Mouse (Mus musculus) kidney, embryonic 16.5 days (tissue): ENCODE measurements at regions not wholly inside any gene's neighbourhood (a gene's known extent, or its start where the extent isn't known, plus 50 kb on each side); places are given as distances from the start of the nearest gene placed in this dataset.

Source experiments
- ATAC-seq: fragments of 200-750 bp; cut with Nextera tagmentation; 2 replicates; pipeline ENCODE4 v1.8.0; 2017; ENCODE audit warnings: moderate TSS enrichment; ENCODE audit not compliant: low FRiP score, low TSS enrichment
- H3K27ac ChIP-seq: fragments of 300-500 bp; sonication (generic); 2 replicates; pipeline ENCODE4 v1.5.1; 2014; ENCODE audit warnings: low read length
- H3K27me3 ChIP-seq: fragments of 300-500 bp; sonication (generic); 2 replicates; pipeline ENCODE4 v1.6.1; 2014; ENCODE audit warnings: low read length, control low read depth, mixed read lengths; ENCODE audit not compliant: insufficient read depth
- H3K36me3 ChIP-seq: fragments of 300-500 bp; sonication (generic); 2 replicates; pipeline ENCODE4 v1.6.1; 2014; ENCODE audit warnings: low read length, control low read depth, mixed read lengths; ENCODE audit not compliant: insufficient read depth
- H3K4me1 ChIP-seq: fragments of 300-500 bp; sonication (generic); 2 replicates; pipeline ENCODE4 v1.6.1; 2014; ENCODE audit warnings: low read length, control low read depth, mixed read lengths; ENCODE audit not compliant: insufficient read depth
- H3K4me2 ChIP-seq: fragments of 300-500 bp; sonication (generic); replicated peaks from 2 replicates; pipeline ENCODE4 v1.6.1; 2014; ENCODE audit warnings: low read depth, low read length
- H3K4me3 ChIP-seq: fragments of 300-500 bp; sonication (generic); 2 replicates; pipeline ENCODE4 v1.5.1; 2014; ENCODE audit warnings: mild to moderate bottlenecking, low read length
- H3K9ac ChIP-seq: fragments of 300-500 bp; sonication (generic); replicated peaks from 2 replicates; pipeline ENCODE4 v1.6.1; 2014; ENCODE audit warnings: low read length
- H3K9me3 ChIP-seq: fragments of 300-500 bp; sonication (generic); 2 replicates; pipeline ENCODE4 v1.6.1; 2016; ENCODE audit warnings: low read length, control low read depth
- WGBS: fragments of 180-500 bp; shearing (Covaris S2); extraction: QIAGEN DNeasy Blood & Tissue Kit; methylation state at CpG from one replicate; pipeline ENCODE4 v1.1.7; 2014; 5-methylcytosine and 5-hydroxymethylcytosine counted together

GRCm38 (mm10) chr16:7927756-7928155 lies 497.2 kb downstream of the Tmem114 start:
- no peaks in the 10 kb centered on the region for H3K9me3 ChIP-seq
- H3K27ac ChIP-seq: no peak overlapping the region
- H3K4me1 ChIP-seq: peaks cover 13% of the 10 kb centered on the region; the same call in 1 of the 2 replicates
- H3K27me3 ChIP-seq: no peaks in the 10 kb centered on the region
- no peak overlapping the region for H3K9ac ChIP-seq
- no peaks in the 10 kb centered on the region for H3K36me3 ChIP-seq
- H3K4me3 ChIP-seq: no peak overlapping the region
- 44% methylated on average over 8 of the region's 8 CpGs for WGBS
- peak; percentile 15; the same call in 1 of the 2 replicates for ATAC-seq
- no peak overlapping the region for H3K4me2 ChIP-seq

GRCm38 (mm10) chr16:7895786-7896185 lies 529.1 kb downstream of the Tmem114 start:
- no peak overlapping the region for H3K4me2 ChIP-seq
- H3K9ac ChIP-seq: no peak overlapping the region
- no peaks in the 10 kb centered on the region for H3K27me3 ChIP-seq
- no peaks in the 10 kb centered on the region for H3K9me3 ChIP-seq
- H3K36me3 ChIP-seq: no peaks in the 10 kb centered on the region
- H3K27ac ChIP-seq: no peak overlapping the region
- no peak for ATAC-seq
- 81% methylated on average over 2 of the region's 2 CpGs for WGBS
- no peak overlapping the region for H3K4me3 ChIP-seq
- no peaks in the 10 kb centered on the region for H3K4me1 ChIP-seq

GRCm38 (mm10) chr16:7892799-7893198 lies 532.1 kb downstream of the Tmem114 start:
- no peaks in the 10 kb centered on the region for H3K27me3 ChIP-seq
- no peaks in the 10 kb centered on the region for H3K9me3 ChIP-seq
- ATAC-seq: no peak
- no peak overlapping the region for H3K9ac ChIP-seq
- H3K4me1 ChIP-seq: no peaks in the 10 kb centered on the region
- no peak overlapping the region for H3K4me3 ChIP-seq
- H3K4me2 ChIP-seq: no peak overlapping the region
- H3K27ac ChIP-seq: no peak overlapping the region
- 82% methylated on average over 5 of the region's 5 CpGs for WGBS
- no peaks in the 10 kb centered on the region for H3K36me3 ChIP-seq

- Histone ChIP-seq H3K4me2 (no peak overlapping the region), H3K36me3 (no peaks in the 10 kb centered on the region), H3K4me1 (no peaks in the 10 kb centered on the region), H3K4me3 (no peak overlapping the region), H3K9me3 (no peaks in the 10 kb centered on the region), H3K9ac (no peak overlapping the region), H3K27ac (no peak overlapping the region), H3K27me3 (no peaks in the 10 kb centered on the region)
- ATAC-seq: no peak
- WGBS: 90% methylated on average over 2 of the region's 2 CpGs
These were observed 561.5 kb downstream of the Tmem114 start for GRCm38 (mm10) chr16:7863406-7863805.

DNA sequence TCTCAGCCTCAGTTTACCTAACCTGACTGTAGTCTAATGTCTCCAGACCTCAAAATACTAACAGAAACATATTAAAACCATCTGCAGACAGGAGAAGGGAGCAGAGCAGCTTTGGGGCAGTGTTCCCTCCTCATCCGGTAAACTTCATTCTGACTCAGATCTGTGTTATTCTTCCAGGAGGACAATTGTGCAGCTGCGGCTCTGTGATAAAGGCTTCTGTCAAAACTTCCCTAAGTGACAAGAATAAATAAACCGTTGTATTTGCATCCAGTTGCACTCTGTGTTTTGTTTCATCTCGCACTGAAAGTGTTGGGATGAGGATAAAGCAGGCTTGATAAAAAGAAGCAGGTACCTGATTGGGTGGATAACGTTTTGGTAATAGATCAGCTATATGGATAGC lies 585.8 kb downstream of the Tmem114 start:
- Histone ChIP-seq H3K4me1 (no peaks in the 10 kb centered on the region), H3K4me3 (no peak overlapping the region), H3K4me2 (no peak overlapping the region), H3K36me3 (no peaks in the 10 kb centered on the region), H3K27ac (no peak overlapping the region), H3K9me3 (no peaks in the 10 kb centered on the region), H3K9ac (no peak overlapping the region), H3K27me3 (no peaks in the 10 kb centered on the region)
- 71% methylated on average over 5 of the region's 5 CpGs for WGBS
- no peak for ATAC-seq

- ATAC-seq: no peak
- Histone ChIP-seq H3K4me2 (no peak overlapping the region), H3K36me3 (no peaks in the 10 kb centered on the region), H3K27me3 (no peaks in the 10 kb centered on the region), H3K4me1 (no peaks in the 10 kb centered on the region), H3K4me3 (no peak overlapping the region), H3K27ac (no peak overlapping the region), H3K9me3 (no peaks in the 10 kb centered on the region), H3K9ac (no peak overlapping the region)
- WGBS: 39% methylated on average over 6 of the region's 6 CpGs
These were observed 593.8 kb downstream of the Tmem114 start for GRCm38 (mm10) chr16:7831142-7831541.

DNA sequence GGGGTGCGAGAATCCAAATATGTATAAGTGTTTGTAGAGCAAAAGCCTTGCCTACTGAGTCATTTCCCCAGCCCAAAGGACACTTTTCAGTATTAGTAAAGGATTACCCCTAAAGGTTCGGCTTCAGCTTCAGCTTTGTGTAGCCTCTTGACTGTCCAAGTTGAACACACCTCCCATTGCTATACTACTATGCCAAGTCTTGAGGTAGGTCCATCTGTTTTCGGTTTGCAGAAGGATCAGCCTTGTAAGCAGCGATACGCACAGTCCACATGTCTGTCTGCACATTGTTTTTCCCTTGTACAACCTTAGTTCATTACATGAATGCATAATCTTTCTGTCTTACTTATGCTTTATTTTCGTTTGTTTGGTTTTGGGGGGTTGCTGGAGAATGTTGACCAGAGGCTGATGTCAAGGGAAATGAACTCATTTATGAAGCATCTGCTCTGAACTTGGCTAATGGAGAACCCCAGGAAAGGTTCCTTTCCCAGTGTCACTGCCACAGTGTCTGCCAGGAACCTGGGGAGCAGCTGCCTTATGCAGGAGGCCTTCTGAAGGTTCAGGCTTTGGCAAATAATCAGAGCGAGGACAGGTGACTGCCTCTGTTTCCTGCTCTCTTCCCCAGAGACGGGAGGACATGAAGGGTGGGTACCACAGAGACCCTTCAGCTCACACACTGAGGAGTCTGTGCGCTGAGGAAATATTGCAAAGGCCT lies 594.8 kb downstream of the Tmem114 start:
- Histone ChIP-seq H3K36me3 (no peaks in the 10 kb centered on the region), H3K9ac (no peak overlapping the region), H3K9me3 (no peaks in the 10 kb centered on the region), H3K27me3 (no peaks in the 10 kb centered on the region), H3K27ac (no peak overlapping the region), H3K4me1 (no peaks in the 10 kb centered on the region), H3K4me3 (no peak overlapping the region), H3K4me2 (no peak overlapping the region)
- ATAC-seq: no peak
- 89% methylated on average over 9 of the region's 9 CpGs for WGBS

DNA sequence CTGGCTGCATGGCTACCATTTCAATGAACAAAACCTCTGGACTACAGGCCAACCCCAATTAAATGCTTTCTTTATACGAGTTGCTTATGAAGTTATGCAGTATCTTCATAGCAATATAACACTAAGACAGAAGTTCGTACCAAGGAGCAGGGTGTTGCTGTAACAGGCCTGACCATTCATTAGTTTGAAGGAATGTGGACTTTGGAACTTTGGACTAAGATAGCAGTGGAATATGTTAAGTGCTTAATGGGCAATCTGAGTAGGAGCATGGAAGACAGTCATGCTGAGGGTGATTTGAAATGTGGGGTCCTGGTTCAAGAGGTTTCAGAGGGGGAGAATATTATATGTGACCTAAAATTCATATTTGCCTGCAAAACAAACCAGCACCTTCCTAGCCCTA lies 623.8 kb downstream of the Tmem114 start:
- Histone ChIP-seq H3K27ac (no peak overlapping the region), H3K4me3 (no peak overlapping the region), H3K9me3 (0 out of 2 replicates have a peak, but pooled peaks cover 4% of the 10 kb centered on the region), H3K27me3 (no peaks in the 10 kb centered on the region), H3K4me2 (no peak overlapping the region), H3K4me1 (no peaks in the 10 kb centered on the region), H3K9ac (no peak overlapping the region), H3K36me3 (no peaks in the 10 kb centered on the region)
- no peak for ATAC-seq
- WGBS: 85% methylated on average over 2 of the region's 2 CpGs

GRCm38 (mm10) chr16:7797176-7797786 lies 627.7 kb downstream of the Tmem114 start:
- no peaks in the 10 kb centered on the region for H3K36me3 ChIP-seq
- no peak for ATAC-seq

DNA sequence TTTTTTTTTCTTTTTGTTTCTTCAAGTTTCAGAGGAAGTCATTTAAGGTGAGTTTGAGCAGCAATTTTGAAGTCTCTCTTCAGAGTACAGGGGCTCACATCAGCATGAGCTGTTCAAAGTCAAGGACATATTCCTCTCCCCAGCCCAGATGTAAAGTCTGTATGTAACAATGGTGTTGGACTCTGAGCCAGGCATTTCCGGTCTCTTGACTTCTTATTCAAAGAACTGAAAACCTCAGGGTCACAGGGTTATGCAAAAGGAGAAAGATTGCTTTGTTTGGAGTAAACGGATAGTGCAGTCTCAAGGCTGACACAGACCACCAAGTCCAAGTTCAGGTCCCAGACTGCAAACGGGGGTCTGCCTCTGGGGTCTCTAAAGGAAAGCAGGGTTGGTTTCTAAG lies 629.4 kb downstream of the Tmem114 start:
- H3K4me3 ChIP-seq: no peak overlapping the region
- no peaks in the 10 kb centered on the region for H3K27me3 ChIP-seq
- no peaks in the 10 kb centered on the region for H3K9me3 ChIP-seq
- H3K4me1 ChIP-seq: 0 out of 2 replicates have a peak, but pooled peaks cover 3% of the 10 kb centered on the region
- H3K4me2 ChIP-seq: no peak overlapping the region
- 24% methylated on average over 3 of the region's 3 CpGs for WGBS
- no peak for ATAC-seq
- H3K36me3 ChIP-seq: no peaks in the 10 kb centered on the region
- no peak overlapping the region for H3K27ac ChIP-seq
- H3K9ac ChIP-seq: no peak overlapping the region

More at GRCm38 (mm10) chr16:7797176-7797786, 627.7 kb downstream of the Tmem114 start:
- Histone ChIP-seq H3K4me1 (0 out of 2 replicates have a peak, but pooled peaks cover 3% of the 10 kb centered on the region), H3K9ac (no peak overlapping the region), H3K27ac (no peak overlapping the region), H3K9me3 (no peaks in the 10 kb centered on the region), H3K4me3 (no peak overlapping the region), H3K4me2 (no peak overlapping the region), H3K27me3 (no peaks in the 10 kb centered on the region)
- WGBS: 72% methylated on average over 8 of the region's 8 CpGs
